Mouse (Mus musculus): Measurements from ENCODE around the gene Spem2. TPM values are rescaled to one million over a fixed set of nuclear protein-coding genes. Genes with fewer than 3 reads are reported as not detected.

The Spem2 gene
- polyA plus RNA-seq, 1 experiment: 858 TPM

DNA sequence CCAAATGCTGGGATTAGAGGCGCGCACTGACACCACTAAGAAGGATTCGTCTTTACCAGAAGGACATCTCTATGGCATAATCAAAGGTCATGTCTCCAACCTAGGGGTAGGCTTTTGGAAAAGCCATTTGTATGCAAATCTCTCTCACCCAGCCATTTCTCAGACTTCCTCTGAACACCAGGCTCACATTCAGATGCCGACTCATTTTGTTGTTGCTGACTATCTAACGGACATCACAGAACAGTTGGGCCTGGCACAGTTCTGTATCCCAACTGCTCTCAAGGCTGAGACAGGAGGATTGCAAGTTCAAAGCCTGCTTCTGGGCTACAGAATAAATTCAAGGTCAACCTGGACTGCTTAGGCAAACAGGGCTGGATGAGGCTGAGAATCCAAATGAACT is 31.0 kb downstream of the Spem2 start:
- Histone ChIP-seq H3K27me3 (ENCODE audit: control insufficient read depth, insufficient read depth, low read length) (no peaks in the 10 kb centered on the region), H3K27ac (ENCODE audit: control insufficient read depth, insufficient read depth, low read depth, low read length) (no peak overlapping the region), H3K4me1 (ENCODE audit: control insufficient read depth, insufficient read depth, low read length) (no peaks in the 10 kb centered on the region; the same call in 1 of the 2 replicates), H3K4me3 (ENCODE audit: control insufficient read depth, low read depth, low read length) (no peak overlapping the region), H3K36me3 (ENCODE audit: control insufficient read depth, insufficient read depth, low read length) (no peaks in the 10 kb centered on the region)
- TF ChIP-seq CTCF (IDR thresholded peaks at IDR 0.05; ENCODE audit: control insufficient read depth, insufficient read depth, insufficient replicate concordance, low read depth, low read length) (no peak), POLR2A (IDR thresholded peaks at IDR 0.05; ENCODE audit: control insufficient read depth, low read depth, low read length) (no peak)

DNA sequence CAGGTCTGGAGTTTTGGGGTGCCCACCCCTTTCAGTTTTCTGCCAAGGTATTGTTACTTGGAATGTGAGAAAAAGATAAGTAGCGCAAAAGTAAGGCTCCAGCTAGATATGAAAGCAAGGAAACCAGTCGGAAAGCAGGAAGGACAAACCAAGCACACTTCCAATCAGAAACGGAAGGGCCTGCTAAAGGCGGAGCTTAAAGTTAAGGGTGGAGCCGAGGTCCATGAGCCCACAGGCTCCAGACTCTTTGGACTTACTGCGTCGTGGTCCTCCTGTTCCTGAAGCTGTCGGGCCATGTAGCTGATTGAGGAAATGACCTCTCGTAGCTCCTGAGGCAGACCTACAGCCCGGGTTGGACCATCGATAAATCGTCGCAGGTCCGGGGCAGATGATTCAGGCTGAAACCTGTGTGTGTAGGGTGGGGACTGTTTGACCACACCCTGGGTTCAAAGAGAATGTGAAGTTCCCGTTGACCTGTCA is 33.4 kb downstream of the Spem2 start:
- H3K4me3 ChIP-seq (ENCODE audit: control insufficient read depth, low read depth, low read length): peak overlapping the region; percentile 12
- no peaks in the 10 kb centered on the region for H3K36me3 ChIP-seq (ENCODE audit: control insufficient read depth, insufficient read depth, low read length)
- no peaks in the 10 kb centered on the region for H3K27me3 ChIP-seq (ENCODE audit: control insufficient read depth, insufficient read depth, low read length)
- no peak overlapping the region for H3K27ac ChIP-seq (ENCODE audit: control insufficient read depth, insufficient read depth, low read depth, low read length)
- TF ChIP-seq POLR2A (IDR thresholded peaks at IDR 0.05; ENCODE audit: control insufficient read depth, low read depth, low read length) (no peak), CTCF (IDR thresholded peaks at IDR 0.05; ENCODE audit: control insufficient read depth, insufficient read depth, insufficient replicate concordance, low read depth, low read length) (no peak)
- no peaks in the 10 kb centered on the region; the same call in 1 of the 2 replicates for H3K4me1 ChIP-seq (ENCODE audit: control insufficient read depth, insufficient read depth, low read length)

DNA sequence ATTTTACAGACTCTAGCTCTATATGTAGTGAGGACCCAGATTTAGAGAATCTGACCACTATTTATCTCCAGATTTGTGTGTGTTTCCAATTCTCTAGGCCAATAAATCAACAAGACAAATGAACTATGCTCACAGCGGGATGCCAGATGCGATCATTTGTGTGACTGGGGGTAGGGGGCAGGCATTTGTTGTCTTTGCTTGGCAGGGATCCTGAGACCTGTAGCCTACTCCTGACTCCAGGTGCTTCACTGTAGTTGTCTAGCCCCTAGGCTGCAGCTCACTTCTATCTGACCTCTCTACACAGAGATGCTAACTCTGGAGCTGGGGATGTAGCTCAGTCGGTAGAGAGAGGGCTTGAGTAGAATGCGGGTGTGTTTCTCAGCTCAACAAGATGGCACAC is 36.4 kb downstream of the Spem2 start:
- Histone ChIP-seq H3K4me1 (ENCODE audit: control insufficient read depth, insufficient read depth, low read length) (peaks cover 11% of the 10 kb centered on the region), H3K4me3 (ENCODE audit: control insufficient read depth, low read depth, low read length) (no peak overlapping the region), H3K27me3 (ENCODE audit: control insufficient read depth, insufficient read depth, low read length) (no peaks in the 10 kb centered on the region), H3K36me3 (ENCODE audit: control insufficient read depth, insufficient read depth, low read length) (no peaks in the 10 kb centered on the region), H3K27ac (ENCODE audit: control insufficient read depth, insufficient read depth, low read depth, low read length) (no peak overlapping the region)
- no peak for TF ChIP-seq CTCF (IDR thresholded peaks at IDR 0.05; ENCODE audit: control insufficient read depth, insufficient read depth, insufficient replicate concordance, low read depth, low read length)
- no peak for TF ChIP-seq POLR2A (IDR thresholded peaks at IDR 0.05; ENCODE audit: control insufficient read depth, low read depth, low read length)

DNA sequence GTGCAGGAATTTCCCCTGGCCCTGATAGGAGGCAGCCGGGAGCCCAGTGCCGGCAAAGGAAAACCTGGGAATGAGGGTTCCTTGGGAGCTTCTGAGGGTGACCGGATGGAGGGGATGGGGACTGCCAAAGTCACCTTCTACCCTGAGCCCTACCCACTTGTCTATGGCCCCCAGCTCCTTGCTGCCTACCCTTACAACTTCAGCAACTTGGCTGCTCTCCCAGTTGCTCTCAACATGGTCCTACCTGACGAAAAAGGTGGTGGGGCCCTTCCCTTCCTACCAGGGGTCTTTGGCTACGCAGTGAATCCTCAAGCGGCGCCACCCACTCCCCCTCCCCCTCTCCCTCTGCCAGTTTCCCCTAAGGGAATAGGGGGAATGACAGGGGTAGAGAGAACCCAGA is 39.3 kb downstream of the Spem2 start:
- peaks cover 11% of the 10 kb centered on the region for H3K4me1 ChIP-seq (ENCODE audit: control insufficient read depth, insufficient read depth, low read length)
- no peaks in the 10 kb centered on the region for H3K36me3 ChIP-seq (ENCODE audit: control insufficient read depth, insufficient read depth, low read length)
- H3K27ac ChIP-seq (ENCODE audit: control insufficient read depth, insufficient read depth, low read depth, low read length): no peak overlapping the region
- H3K4me3 ChIP-seq (ENCODE audit: control insufficient read depth, low read depth, low read length): no peak overlapping the region
- TF ChIP-seq CTCF (IDR thresholded peaks at IDR 0.05; ENCODE audit: control insufficient read depth, insufficient read depth, insufficient replicate concordance, low read depth, low read length): no peak
- no peak for TF ChIP-seq POLR2A (IDR thresholded peaks at IDR 0.05; ENCODE audit: control insufficient read depth, low read depth, low read length)
- H3K27me3 ChIP-seq (ENCODE audit: control insufficient read depth, insufficient read depth, low read length): no peaks in the 10 kb centered on the region

DNA sequence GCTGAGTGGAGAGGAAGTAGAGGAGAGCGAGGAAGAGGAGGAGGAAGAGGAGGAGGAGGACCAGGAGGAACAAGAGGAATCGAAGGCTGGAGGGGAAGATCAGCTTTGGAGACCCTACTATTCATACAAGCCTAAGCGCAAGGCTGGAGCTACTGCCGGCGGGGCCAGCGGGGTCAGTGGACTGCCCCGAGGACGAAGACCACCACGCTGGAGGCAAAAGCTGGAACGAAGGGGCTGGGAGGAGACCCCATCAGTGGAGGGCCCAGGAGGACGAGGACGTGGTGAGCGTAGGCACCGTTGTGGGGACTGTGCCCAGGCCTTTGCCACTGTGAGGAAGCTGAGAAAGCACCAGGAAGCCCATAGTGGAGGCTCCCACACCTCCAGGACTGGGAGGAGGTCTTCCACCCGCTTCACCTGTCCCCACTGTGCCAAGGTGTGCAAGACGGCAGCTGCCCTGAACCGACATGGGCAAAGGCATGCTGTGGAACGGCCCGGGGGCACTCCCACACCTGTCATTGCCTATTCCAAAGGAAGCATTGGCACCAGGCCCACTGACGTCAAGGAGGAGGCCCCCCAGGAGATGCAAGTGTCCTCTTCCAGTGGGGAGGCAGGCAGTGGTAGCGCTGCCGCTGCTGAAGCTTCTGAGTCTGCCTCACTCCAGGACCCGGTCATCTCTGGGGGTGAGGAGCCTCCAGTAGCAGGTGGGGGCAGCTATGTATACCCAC is 39.8 kb downstream of the Spem2 start:
- no peaks in the 10 kb centered on the region for H3K36me3 ChIP-seq (ENCODE audit: control insufficient read depth, insufficient read depth, low read length)
- no peak overlapping the region for H3K27ac ChIP-seq (ENCODE audit: control insufficient read depth, insufficient read depth, low read depth, low read length)
- peaks cover 11% of the 10 kb centered on the region for H3K4me1 ChIP-seq (ENCODE audit: control insufficient read depth, insufficient read depth, low read length)
- no peaks in the 10 kb centered on the region for H3K27me3 ChIP-seq (ENCODE audit: control insufficient read depth, insufficient read depth, low read length)
- H3K4me3 ChIP-seq (ENCODE audit: control insufficient read depth, low read depth, low read length): no peak overlapping the region
- TF ChIP-seq POLR2A (IDR thresholded peaks at IDR 0.05; ENCODE audit: control insufficient read depth, low read depth, low read length) (no peak), CTCF (IDR thresholded peaks at IDR 0.05; ENCODE audit: control insufficient read depth, insufficient read depth, insufficient replicate concordance, low read depth, low read length) (no peak)

DNA sequence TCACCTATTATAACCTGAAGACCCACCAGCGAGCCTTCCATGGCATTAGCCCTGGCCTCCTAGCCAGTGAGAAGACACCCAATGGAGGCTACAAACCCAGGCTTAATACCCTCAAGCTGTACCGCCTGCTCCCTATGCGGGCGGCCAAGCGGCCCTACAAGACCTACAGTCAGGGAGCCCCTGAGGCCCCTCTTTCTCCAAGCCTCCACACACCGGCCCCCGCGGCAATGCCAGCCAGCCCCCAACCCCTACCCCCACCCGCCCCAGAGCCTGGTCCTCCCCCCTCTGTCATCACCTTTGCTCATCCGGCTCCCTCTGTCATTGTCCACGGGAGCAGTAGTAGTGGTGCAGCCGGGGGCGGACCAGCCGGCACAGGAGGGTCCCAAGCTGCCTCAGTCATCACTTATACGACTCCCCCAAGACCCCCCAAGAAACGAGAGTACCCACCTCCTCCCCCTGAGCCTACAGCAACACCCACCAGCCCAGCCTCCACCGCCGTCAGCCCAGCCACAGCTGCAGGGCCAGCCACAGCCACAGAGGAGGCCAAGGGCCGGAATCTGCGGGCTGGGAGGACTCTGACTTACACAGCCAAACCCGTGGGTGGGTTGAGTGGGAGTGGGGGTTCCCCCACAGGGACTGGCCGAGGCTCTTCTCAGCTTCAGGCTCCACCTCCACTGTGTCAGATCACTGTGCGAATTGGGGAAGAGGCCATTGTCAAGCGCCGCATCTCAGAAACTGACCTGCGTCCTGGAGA is 40.6 kb downstream of the Spem2 start:
- TF ChIP-seq POLR2A (IDR thresholded peaks at IDR 0.05; ENCODE audit: control insufficient read depth, low read depth, low read length) (no peak), CTCF (IDR thresholded peaks at IDR 0.05; ENCODE audit: control insufficient read depth, insufficient read depth, insufficient replicate concordance, low read depth, low read length) (no peak)
- peaks cover 11% of the 10 kb centered on the region for H3K4me1 ChIP-seq (ENCODE audit: control insufficient read depth, insufficient read depth, low read length)
- H3K4me3 ChIP-seq (ENCODE audit: control insufficient read depth, low read depth, low read length): no peak overlapping the region
- H3K27ac ChIP-seq (ENCODE audit: control insufficient read depth, insufficient read depth, low read depth, low read length): no peak overlapping the region
- no peaks in the 10 kb centered on the region for H3K27me3 ChIP-seq (ENCODE audit: control insufficient read depth, insufficient read depth, low read length)
- no peaks in the 10 kb centered on the region for H3K36me3 ChIP-seq (ENCODE audit: control insufficient read depth, insufficient read depth, low read length)

DNA sequence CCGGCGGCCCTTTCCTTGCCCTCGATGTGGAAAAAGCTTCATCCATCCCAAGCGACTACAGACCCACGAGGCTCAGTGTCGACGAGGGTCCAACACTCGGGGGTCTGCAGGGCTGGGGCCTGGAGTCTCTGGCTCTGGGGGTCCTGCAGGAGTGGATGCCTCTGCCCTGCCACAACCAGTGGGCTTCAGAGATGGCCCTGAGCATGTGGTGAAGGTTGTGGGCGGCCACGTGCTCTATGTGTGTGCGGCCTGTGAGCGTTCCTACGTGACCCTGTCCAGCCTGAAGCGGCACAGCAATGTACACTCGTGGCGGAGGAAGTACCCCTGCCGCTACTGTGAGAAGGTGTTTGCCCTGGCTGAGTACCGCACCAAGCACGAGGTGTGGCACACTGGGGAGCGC is 41.8 kb downstream of the Spem2 start:
- no peak overlapping the region for H3K4me3 ChIP-seq (ENCODE audit: control insufficient read depth, low read depth, low read length)
- TF ChIP-seq POLR2A (IDR thresholded peaks at IDR 0.05; ENCODE audit: control insufficient read depth, low read depth, low read length) (no peak), CTCF (IDR thresholded peaks at IDR 0.05; ENCODE audit: control insufficient read depth, insufficient read depth, insufficient replicate concordance, low read depth, low read length) (no peak)
- peaks cover 11% of the 10 kb centered on the region for H3K4me1 ChIP-seq (ENCODE audit: control insufficient read depth, insufficient read depth, low read length)
- no peak overlapping the region for H3K27ac ChIP-seq (ENCODE audit: control insufficient read depth, insufficient read depth, low read depth, low read length)
- no peaks in the 10 kb centered on the region for H3K36me3 ChIP-seq (ENCODE audit: control insufficient read depth, insufficient read depth, low read length)
- H3K27me3 ChIP-seq (ENCODE audit: control insufficient read depth, insufficient read depth, low read length): no peaks in the 10 kb centered on the region

Measured in testis, adult 2 months (tissue).